Mouse (Mus musculus) erythroblast, embryonic 14.5 days (primary cell): ENCODE data around the gene Ino80. TPM values are rescaled to one million over a fixed set of nuclear protein-coding genes. Genes with fewer than 3 reads are reported as not detected.
A peak's percentile ranks its signal among the peaks of the same experiment; 100 is the strongest.

Experiments
- H3K27me3 ChIP-seq: 2 replicates; pipeline ENCODE4 v1.6.1; 2012; ENCODE audit warnings: inconsistent platforms; ENCODE audit not compliant: control insufficient read depth
- H3K36me3 ChIP-seq: 2 replicates; pipeline ENCODE4 v1.6.1; 2012; ENCODE audit warnings: mild to moderate bottlenecking, inconsistent platforms; ENCODE audit not compliant: control insufficient read depth
- H3K4me1 ChIP-seq: 2 replicates; pipeline ENCODE4 v1.6.1; 2012; ENCODE audit warnings: inconsistent platforms; ENCODE audit not compliant: control insufficient read depth
- H3K4me3 ChIP-seq: replicated peaks from 2 replicates; pipeline ENCODE3; 2012; ENCODE audit warnings: moderate library complexity, mild to moderate bottlenecking, inconsistent platforms
- H3K9me3 ChIP-seq: 2 replicates; pipeline ENCODE4 v1.6.1; 2012; ENCODE audit warnings: low read length, inconsistent platforms, mixed read lengths; ENCODE audit not compliant: control insufficient read depth
- GATA1 ChIP-seq: IDR thresholded peaks from 2 replicates; pipeline ENCODE4 v1.6.1; 2012; ENCODE audit warnings: low read length, inconsistent platforms, mixed read lengths
- TAL1 ChIP-seq: IDR thresholded peaks from 3 replicates; pipeline ENCODE4 v1.6.1; 2012; ENCODE audit warnings: low read length, inconsistent platforms, mixed read lengths
- polyA plus RNA-seq: library from polyadenylated mRNA; stranded (reverse); fragments of >175 nt; gene quantifications from 2 replicates; pipeline ENCODE4 v1.2.3, GENCODE M21; 2012

The Ino80 gene
- polyA plus RNA-seq, 1 experiment = 0.22 TPM

DNA sequence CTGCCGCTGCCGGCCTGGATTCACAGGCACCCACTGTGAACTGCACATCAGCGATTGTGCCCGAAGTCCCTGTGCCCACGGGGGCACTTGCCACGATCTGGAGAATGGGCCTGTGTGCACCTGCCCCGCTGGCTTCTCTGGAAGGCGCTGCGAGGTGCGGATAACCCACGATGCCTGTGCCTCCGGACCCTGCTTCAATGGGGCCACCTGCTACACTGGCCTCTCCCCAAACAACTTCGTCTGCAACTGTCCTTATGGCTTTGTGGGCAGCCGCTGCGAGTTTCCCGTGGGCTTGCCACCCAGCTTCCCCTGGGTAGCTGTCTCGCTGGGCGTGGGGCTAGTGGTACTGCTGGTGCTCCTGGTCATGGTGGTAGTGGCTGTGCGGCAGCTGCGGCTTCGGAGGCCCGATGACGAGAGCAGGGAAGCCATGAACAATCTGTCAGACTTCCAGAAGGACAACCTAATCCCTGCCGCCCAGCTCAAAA is 145.3 kb downstream of the Ino80 start:
- no peaks in the 10 kb centered on the region for H3K9me3 ChIP-seq
- H3K27me3 ChIP-seq = peaks cover 64% of the 10 kb centered on the region
- TF ChIP-seq TAL1 = no peak
- TF ChIP-seq GATA1 = no peak
- no peaks in the 10 kb centered on the region for H3K36me3 ChIP-seq
- H3K4me3 ChIP-seq = no peak overlapping the region
- H3K4me1 ChIP-seq = peaks cover 11% of the 10 kb centered on the region

DNA sequence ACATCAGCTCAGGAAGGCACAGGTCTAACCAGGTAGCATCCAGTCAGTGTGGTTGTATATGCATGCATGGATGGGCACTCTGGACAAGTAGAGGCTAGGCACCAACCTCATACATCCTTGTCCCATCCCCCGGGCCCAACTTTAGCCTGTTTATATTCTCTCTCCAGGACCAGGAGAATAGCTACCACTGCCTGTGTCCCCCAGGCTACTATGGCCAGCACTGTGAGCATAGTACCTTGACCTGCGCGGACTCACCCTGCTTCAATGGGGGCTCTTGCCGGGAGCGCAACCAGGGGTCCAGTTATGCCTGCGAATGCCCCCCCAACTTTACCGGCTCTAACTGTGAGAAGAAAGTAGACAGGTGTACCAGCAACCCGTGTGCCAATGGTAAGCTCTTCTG is 146.7 kb downstream of the Ino80 start:
- Histone ChIP-seq H3K36me3 (no peaks in the 10 kb centered on the region), H3K27me3 (peaks cover 66% of the 10 kb centered on the region), H3K4me1 (peaks cover 12% of the 10 kb centered on the region), H3K4me3 (no peak overlapping the region), H3K9me3 (peaks cover 5% of the 10 kb centered on the region; the same call in 1 of the 2 replicates)
- TF ChIP-seq GATA1 (no peak), TAL1 (no peak)

DNA sequence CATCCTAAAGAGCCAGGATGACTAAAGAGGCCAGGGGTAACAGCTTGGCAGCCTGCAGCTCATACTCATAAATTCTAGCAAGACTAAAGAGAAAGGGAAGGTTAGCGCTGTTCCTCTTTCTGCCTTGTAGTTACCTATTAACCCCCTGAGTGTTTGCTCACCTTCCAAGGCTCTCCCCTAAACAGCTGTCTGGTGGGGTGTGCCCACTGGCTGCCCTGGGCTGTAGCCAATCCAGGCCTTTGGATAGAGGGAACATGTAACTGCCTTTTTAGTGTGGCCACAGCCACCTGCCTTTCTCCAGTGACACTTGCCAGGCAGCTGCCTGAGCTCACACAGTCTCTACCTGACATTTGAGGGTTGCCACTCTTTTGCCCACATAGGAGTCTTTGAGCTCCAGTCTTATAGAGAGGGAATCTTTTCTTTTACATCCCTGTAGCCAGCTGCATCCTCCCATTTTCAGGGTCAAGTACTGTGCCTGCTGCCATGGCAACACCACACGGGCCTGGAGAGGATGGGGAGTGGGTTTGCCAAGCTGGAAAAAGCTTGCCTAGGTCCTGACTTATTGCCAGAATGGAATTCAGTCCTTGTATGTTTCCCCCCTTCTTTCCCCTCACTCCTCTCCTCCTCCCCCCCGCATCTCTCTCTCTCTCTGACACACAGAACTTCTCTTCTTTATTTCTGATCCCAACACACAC is 148.2 kb downstream of the Ino80 start:
- peaks cover 81% of the 10 kb centered on the region for H3K27me3 ChIP-seq

DNA sequence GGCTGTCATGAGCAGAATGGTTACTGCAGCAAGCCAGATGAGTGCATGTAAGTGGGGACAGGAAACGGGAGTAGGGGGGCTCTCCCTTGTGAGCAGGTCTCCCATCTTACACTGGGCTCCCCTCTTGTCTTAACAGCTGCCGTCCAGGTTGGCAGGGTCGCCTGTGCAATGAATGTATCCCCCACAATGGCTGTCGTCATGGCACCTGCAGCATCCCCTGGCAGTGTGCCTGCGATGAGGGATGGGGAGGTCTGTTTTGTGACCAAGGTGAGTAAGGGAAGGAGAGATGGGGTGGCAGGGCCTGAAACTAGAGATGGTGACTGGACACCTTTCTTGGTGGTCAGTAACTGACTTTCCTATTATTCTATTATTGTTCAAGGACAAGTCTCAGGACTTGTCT is 148.9 kb downstream of the Ino80 start:
- no peak for TF ChIP-seq GATA1
- no peak for TF ChIP-seq TAL1
- Histone ChIP-seq H3K36me3 (no peaks in the 10 kb centered on the region), H3K9me3 (peaks cover 9% of the 10 kb centered on the region; the same call in 1 of the 2 replicates), H3K4me1 (peaks cover 25% of the 10 kb centered on the region), H3K4me3 (no peak overlapping the region), H3K27me3 (peaks cover 89% of the 10 kb centered on the region)

More for the DNA sequence above, 148.2 kb downstream of the Ino80 start:
- Histone ChIP-seq H3K4me3 (no peak overlapping the region), H3K9me3 (peaks cover 9% of the 10 kb centered on the region; the same call in 1 of the 2 replicates), H3K36me3 (no peaks in the 10 kb centered on the region), H3K4me1 (peaks cover 21% of the 10 kb centered on the region)
- no peak for TF ChIP-seq GATA1
- no peak for TF ChIP-seq TAL1

DNA sequence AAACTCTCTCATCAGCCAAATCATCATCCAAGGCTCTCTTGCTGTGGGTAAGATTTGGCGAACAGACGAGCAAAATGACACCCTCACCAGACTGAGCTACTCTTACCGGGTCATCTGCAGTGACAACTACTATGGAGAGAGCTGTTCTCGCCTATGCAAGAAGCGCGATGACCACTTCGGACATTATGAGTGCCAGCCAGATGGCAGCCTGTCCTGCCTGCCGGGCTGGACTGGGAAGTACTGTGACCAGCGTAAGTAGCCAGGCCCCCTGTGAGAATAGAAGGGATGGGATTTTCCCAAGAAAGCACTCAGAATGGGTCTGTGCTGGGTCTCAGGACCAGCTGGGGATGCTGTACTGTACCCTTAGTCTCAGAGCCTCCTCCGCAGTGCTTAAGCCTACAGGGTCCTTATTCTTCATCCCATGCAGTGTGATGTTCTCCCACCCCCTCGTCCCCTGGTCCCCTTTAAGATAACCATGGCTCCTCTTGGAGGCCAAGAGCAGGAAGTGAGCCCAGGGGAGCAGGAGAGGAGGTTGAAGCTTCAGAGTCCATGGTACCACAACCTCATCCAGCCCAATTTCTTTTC is 149.5 kb downstream of the Ino80 start:
- Histone ChIP-seq H3K9me3 (peaks cover 9% of the 10 kb centered on the region; the same call in 1 of the 2 replicates), H3K27me3 (peaks cover 94% of the 10 kb centered on the region), H3K4me3 (no peak overlapping the region), H3K36me3 (no peaks in the 10 kb centered on the region), H3K4me1 (peaks cover 25% of the 10 kb centered on the region)
- no peak for TF ChIP-seq GATA1
- TF ChIP-seq TAL1 = no peak

DNA sequence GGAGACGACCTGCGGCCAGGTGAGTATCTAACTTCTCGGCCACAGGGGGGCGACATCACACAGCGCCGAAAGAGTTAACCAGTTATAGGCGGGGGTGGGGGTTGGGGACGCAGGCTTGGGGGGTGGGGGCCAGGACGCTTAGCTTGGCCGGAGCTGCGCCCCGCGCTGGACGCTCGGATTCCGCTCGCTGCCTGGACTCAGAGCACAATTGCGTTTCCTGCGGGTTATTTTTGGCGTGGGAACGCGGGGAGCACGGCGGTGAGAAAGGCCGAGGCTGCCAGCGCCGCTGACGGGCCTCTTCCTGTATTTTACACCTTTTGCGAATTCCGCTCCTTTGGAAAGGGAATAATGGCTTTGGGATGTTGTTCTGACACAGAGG is 150.4 kb downstream of the Ino80 start:
- H3K36me3 ChIP-seq = no peaks in the 10 kb centered on the region
- TF ChIP-seq TAL1 (no peak), GATA1 (no peak)
- peaks cover 35% of the 10 kb centered on the region for H3K4me1 ChIP-seq
- H3K9me3 ChIP-seq = peaks cover 9% of the 10 kb centered on the region; the same call in 1 of the 2 replicates
- no peak overlapping the region for H3K4me3 ChIP-seq
- peaks cover 97% of the 10 kb centered on the region for H3K27me3 ChIP-seq

DNA sequence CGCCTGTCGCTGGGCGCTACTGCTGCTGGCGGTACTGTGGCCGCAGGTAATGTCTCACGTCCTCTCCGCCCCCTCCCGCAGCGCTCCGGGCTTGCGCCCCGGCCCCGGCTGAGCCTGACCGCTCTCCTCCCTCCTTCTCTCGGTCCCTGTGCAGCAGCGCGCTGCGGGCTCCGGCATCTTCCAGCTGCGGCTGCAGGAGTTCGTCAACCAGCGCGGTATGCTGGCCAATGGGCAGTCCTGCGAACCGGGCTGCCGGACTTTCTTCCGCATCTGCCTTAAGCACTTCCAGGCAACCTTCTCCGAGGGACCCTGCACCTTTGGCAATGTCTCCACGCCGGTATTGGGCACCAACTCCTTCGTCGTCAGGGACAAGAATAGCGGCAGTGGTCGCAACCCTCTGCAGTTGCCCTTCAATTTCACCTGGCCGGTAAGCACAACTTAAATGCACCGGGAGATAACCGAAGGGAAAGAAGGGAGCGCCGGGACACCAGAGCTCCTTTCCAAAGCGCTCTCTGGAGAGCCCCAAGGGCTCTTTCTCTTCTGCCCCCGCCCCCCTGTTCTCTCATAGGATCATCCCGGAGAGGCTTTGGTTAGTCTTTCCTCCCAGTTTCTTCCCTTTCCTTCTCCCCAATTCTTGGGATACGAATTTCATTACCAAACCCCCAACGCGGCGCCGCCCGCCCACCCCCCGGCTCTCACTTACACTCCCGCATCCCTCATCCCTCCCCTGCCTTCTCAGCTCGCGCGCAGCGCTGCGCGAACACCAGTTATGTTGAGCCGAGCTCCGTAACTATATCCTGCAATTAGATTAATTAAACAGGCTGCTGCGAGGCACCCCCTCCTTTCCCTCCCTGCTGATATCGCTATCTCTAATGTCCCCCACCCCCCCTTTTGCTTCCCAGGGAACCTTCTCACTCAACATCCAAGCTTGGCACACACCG is 151.1 kb downstream of the Ino80 start:
- TF ChIP-seq TAL1 = no peak
- no peak for TF ChIP-seq GATA1
- Histone ChIP-seq H3K4me3 (peak overlapping the region; percentile 40), H3K4me1 (peaks cover 41% of the 10 kb centered on the region), H3K9me3 (peaks cover 9% of the 10 kb centered on the region; the same call in 1 of the 2 replicates), H3K36me3 (no peaks in the 10 kb centered on the region), H3K27me3 (peaks cover 97% of the 10 kb centered on the region)

DNA sequence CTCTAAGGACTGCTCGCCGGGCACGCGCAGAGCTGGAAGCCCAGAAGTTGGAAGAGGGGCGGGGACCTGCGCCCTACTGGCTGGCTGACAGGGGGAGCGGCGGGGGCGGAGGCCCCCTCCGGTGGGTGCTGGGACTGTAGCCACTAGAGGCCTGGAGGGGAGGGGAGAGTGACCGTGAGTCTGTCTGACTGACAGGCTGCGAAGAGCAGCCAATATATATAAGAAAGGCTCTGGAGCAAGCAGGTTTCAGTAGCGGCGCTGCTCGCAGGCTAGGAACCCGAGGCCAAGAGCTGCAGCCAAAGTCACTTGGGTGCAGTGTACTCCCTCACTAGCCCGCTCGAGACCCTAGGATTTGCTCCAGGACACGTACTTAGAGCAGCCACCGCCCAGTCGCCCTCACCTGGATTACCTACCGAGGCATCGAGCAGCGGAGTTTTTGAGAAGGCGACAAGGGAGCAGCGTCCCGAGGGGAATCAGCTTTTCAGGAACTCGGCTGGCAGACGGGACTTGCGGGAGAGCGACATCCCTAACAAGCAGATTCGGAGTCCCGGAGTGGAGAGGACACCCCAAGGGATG is 151.8 kb downstream of the Ino80 start, which contains the start of gene Dll4:
Gene Dll4 (plus strand): TSS at position 217 of the 576 bp plus-strand sequence.
- TF ChIP-seq TAL1 = no peak
- TF ChIP-seq GATA1 = no peak
- peak within 1 kb of the TSS; percentile 40 for H3K4me3 ChIP-seq
- no peaks in the 10 kb centered on the region for H3K36me3 ChIP-seq
- peaks cover 96% of the 10 kb centered on the region for H3K27me3 ChIP-seq
- H3K9me3 ChIP-seq = peaks cover 9% of the 10 kb centered on the region; the same call in 1 of the 2 replicates
- peaks cover 47% of the 10 kb centered on the region for H3K4me1 ChIP-seq
